Mouse (Mus musculus) forebrain, embryonic 12.5 days (tissue): ENCODE results near the gene Glrb. TPM values are rescaled to one million over a fixed set of nuclear protein-coding genes. Genes with fewer than 3 reads are reported as not detected.

ENCODE experiments used
- ATAC-seq: fragments of 200-750 bp; cut with Nextera tagmentation; 2 replicates; pipeline ENCODE4 v1.8.0; 2017; ENCODE audit warnings: moderate TSS enrichment; ENCODE audit not compliant: low FRiP score
- H3K27ac ChIP-seq: fragments of 300-500 bp; sonication (generic); 2 replicates; pipeline ENCODE4 v1.5.1; 2016; ENCODE audit warnings: mild to moderate bottlenecking
- H3K27me3 ChIP-seq: fragments of 300-500 bp; sonication (generic); 2 replicates; pipeline ENCODE4 v1.6.1; 2016; ENCODE audit warnings: mild to moderate bottlenecking
- H3K36me3 ChIP-seq: fragments of 300-500 bp; sonication (generic); replicated peaks from 2 replicates; pipeline ENCODE4 v1.6.1; 2016; ENCODE audit warnings: mild to moderate bottlenecking
- H3K4me1 ChIP-seq: fragments of 300-500 bp; sonication (generic); 2 replicates; pipeline ENCODE4 v1.6.1; 2016
- H3K4me2 ChIP-seq: fragments of 300-500 bp; sonication (generic); 2 replicates; pipeline ENCODE4 v1.6.1; 2016; ENCODE audit warnings: mild to moderate bottlenecking, moderate library complexity
- H3K4me3 ChIP-seq: fragments of 300-500 bp; sonication (generic); replicated peaks from 2 replicates; pipeline ENCODE4 v1.5.1; 2016; ENCODE audit warnings: mild to moderate bottlenecking
- H3K9ac ChIP-seq: fragments of 300-500 bp; sonication (generic); 2 replicates; pipeline ENCODE4 v1.6.1; 2016; ENCODE audit warnings: mild to moderate bottlenecking
- H3K9me3 ChIP-seq: fragments of 300-500 bp; sonication (generic); 2 replicates; pipeline ENCODE4 v1.6.1; 2016
- WGBS: fragments of 180-500 bp; shearing (Covaris S2); methylation state at CpG from one replicate; pipeline ENCODE4 v1.1.7; 2016; 5-methylcytosine and 5-hydroxymethylcytosine counted together
- polyA plus RNA-seq: library from polyadenylated mRNA; unstranded; fragments of >200 nt; fragmentation: Nextera tagmentation; extraction: Ambion mirVana; gene quantifications from 2 replicates; pipeline ENCODE4 v1.2.1, GENCODE M21; 2016

The Glrb gene
- 14.5 and 15.3 TPM in 2 replicates for polyA plus RNA-seq

DNA sequence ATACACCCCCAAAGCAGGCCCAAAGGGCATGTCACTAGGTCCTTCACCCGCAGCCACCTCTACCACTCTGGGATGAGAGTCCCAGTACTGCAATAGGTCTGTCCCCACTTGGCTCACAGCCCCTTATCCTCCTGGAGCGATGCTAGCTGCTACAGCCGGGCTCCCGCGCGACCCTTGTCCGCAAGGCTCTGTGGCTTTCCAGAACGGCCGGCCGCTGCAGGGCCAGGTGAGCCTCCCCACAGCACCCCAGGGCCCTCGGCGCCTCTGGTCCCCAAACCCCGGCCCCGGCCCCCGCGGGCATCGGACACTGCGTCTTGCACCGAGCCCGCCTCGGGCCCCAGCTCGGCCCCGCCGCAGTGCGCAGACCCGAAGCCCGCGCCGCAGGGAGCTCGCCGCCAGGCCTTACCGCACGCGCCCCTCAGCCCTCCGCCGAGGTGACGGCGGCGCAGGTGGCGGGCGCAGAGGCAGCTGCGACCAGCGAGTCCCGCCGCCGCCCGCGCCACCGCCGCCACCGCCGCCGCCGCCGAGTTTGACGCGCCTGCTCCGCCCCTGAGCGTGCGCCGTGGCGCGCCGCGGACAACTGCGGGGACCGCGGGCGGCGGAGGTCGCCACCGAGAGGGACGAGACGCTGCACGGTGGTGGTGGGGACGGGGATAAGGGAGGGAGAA lies at the start of gene Glrb:
Glrb (minus strand) TSS at position 550 of the 668 bp plus-strand sequence.
- Histone ChIP-seq H3K4me1 (no peaks in the 10 kb centered on the region; the same call in 1 of the 2 replicates), H3K4me2 (peak within 1 kb of the TSS; percentile 88), H3K9me3 (no peaks in the 10 kb centered on the region), H3K27ac (peak within 1 kb of the TSS; percentile 65), H3K4me3 (peak within 1 kb of the TSS; percentile 80), H3K36me3 (no peaks in the 10 kb centered on the region), H3K9ac (peak within 1 kb of the TSS; percentile 86), H3K27me3 (no peaks in the 10 kb centered on the region)
- ATAC-seq: peak; percentile 93
- WGBS: under 1% methylated on average over 51 of the region's 76 CpGs

- H3K4me1 ChIP-seq: no peaks in the 10 kb centered on the region
- no peak overlapping the region for H3K9ac ChIP-seq
- H3K9me3 ChIP-seq: no peaks in the 10 kb centered on the region
- H3K27ac ChIP-seq: no peak overlapping the region
- no peaks in the 10 kb centered on the region for H3K36me3 ChIP-seq
- H3K4me3 ChIP-seq: no peak overlapping the region
- no peak for ATAC-seq
- H3K4me2 ChIP-seq: no peak overlapping the region
- no peaks in the 10 kb centered on the region for H3K27me3 ChIP-seq
Observed at GRCm38 (mm10) chr3:80959965-80960364, 46.5 kb upstream of the Glrb start.

DNA sequence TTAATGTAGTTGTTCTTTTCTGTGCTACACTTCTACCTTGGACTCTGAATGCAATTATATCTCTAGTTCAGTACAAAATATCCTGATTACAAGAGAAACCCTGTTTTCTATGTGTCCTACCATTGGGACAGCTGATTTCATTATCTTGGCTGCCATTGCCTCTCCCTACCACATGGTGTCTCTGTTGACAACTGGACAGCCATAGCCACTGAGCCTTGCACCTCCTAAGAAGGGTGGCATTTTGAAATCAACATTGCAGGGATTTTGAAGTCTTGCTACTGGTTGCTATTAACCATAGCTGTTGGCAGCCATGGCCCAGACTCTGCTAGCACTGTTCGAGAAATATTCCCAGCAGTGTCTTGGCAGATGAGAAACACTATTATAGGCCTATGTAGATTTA lies 45.1 kb upstream of the Glrb start:
- ATAC-seq: peak; percentile 83
- Histone ChIP-seq H3K9ac (no peak overlapping the region), H3K4me1 (no peaks in the 10 kb centered on the region), H3K36me3 (no peaks in the 10 kb centered on the region), H3K4me3 (no peak overlapping the region), H3K9me3 (no peaks in the 10 kb centered on the region), H3K27ac (no peak overlapping the region), H3K4me2 (no peak overlapping the region), H3K27me3 (no peaks in the 10 kb centered on the region)
- 48% methylated on average over 1 of the region's 1 CpGs for WGBS

DNA sequence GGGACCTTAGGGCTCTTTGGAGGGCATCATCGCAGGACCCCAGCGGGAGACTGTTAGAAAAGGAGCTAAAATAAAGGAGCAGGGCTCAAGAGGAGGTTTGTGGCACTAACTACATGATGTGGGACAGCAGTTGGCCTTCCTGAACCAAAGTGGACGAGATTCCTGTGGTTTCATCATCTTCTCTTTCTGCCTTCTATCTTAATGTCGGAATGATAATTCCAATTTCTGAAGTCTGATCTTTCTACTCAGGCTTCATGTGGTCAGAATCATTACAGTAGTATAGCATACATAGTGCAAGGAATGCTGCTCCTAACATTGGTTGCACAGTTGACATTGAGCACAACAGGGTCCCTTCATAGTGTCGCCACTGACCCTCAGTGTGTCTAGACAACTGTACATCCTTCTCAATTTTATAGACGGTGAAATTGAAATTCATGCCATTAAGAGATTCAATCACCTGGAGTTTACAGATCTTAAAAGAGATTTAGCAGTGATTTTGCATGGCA lies 372 bp upstream of the Glrb start:
- H3K27me3 ChIP-seq: no peaks in the 10 kb centered on the region
- peak overlapping the region; percentile 65 for H3K27ac ChIP-seq
- peak overlapping the region; percentile 80 for H3K4me3 ChIP-seq
- no peaks in the 10 kb centered on the region; the same call in 1 of the 2 replicates for H3K4me1 ChIP-seq
- ATAC-seq: no peak; the same call in none of the 2 replicates
- WGBS: 27% methylated on average over 6 of the region's 6 CpGs
- peak overlapping the region; percentile 86 for H3K9ac ChIP-seq
- no peaks in the 10 kb centered on the region for H3K9me3 ChIP-seq
- H3K36me3 ChIP-seq: no peaks in the 10 kb centered on the region
- H3K4me2 ChIP-seq: peak overlapping the region; percentile 88

- 82% methylated on average over 5 of the region's 5 CpGs for WGBS
- Histone ChIP-seq H3K27ac (no peak overlapping the region), H3K4me2 (no peak overlapping the region), H3K27me3 (no peaks in the 10 kb centered on the region), H3K4me3 (no peak overlapping the region), H3K36me3 (no peaks in the 10 kb centered on the region), H3K9ac (no peak overlapping the region), H3K9me3 (no peaks in the 10 kb centered on the region), H3K4me1 (no peaks in the 10 kb centered on the region)
- no peak for ATAC-seq
Observed at GRCm38 (mm10) chr3:80894745-80895480, 18.5 kb downstream of the Glrb start.

GRCm38 (mm10) chr3:80894328-80894727 lies 19.1 kb downstream of the Glrb start:
- WGBS: 92% methylated on average over 5 of the region's 5 CpGs
- Histone ChIP-seq H3K27ac (no peak overlapping the region), H3K9ac (no peak overlapping the region), H3K4me2 (no peak overlapping the region), H3K9me3 (no peaks in the 10 kb centered on the region), H3K27me3 (no peaks in the 10 kb centered on the region), H3K4me3 (no peak overlapping the region), H3K36me3 (no peaks in the 10 kb centered on the region), H3K4me1 (no peaks in the 10 kb centered on the region)
- no peak for ATAC-seq

GRCm38 (mm10) chr3:80893055-80893690 lies 20.3 kb downstream of the Glrb start:
- no peaks in the 10 kb centered on the region for H3K9me3 ChIP-seq
- WGBS: 76% methylated on average over 4 of the region's 4 CpGs
- no peak for ATAC-seq
- H3K4me2 ChIP-seq: no peak overlapping the region
- H3K9ac ChIP-seq: no peak overlapping the region
- no peak overlapping the region for H3K27ac ChIP-seq
- H3K36me3 ChIP-seq: no peaks in the 10 kb centered on the region
- no peak overlapping the region for H3K4me3 ChIP-seq
- H3K27me3 ChIP-seq: no peaks in the 10 kb centered on the region
- H3K4me1 ChIP-seq: no peaks in the 10 kb centered on the region

DNA sequence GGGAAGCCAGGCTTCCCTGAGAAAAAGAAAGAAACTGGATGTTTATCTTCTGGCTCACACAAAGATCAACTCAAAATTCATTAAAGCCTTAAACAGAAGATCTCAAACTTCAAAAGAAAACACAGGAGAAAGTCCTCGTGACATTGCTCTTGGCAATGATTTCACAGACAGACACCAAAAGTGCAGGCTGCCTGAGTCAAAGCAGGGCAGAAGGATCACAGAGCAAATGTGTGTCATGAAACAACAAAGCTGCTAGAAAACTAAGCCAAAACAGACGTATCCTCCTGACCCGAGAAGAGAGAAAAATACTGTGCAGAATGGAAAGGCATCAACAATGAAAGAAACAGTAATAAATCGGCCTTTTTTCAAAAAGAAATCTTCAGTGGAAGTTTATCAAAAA lies 22.4 kb downstream of the Glrb start:
- H3K9me3 ChIP-seq: no peaks in the 10 kb centered on the region
- H3K4me3 ChIP-seq: no peak overlapping the region
- no peak overlapping the region for H3K9ac ChIP-seq
- H3K27me3 ChIP-seq: no peaks in the 10 kb centered on the region
- H3K4me2 ChIP-seq: no peak overlapping the region
- no peaks in the 10 kb centered on the region for H3K36me3 ChIP-seq
- ATAC-seq: no peak
- WGBS: 69% methylated on average over 4 of the region's 4 CpGs
- H3K4me1 ChIP-seq: no peaks in the 10 kb centered on the region
- H3K27ac ChIP-seq: no peak overlapping the region

GRCm38 (mm10) chr3:80885174-80885573 lies 28.3 kb downstream of the Glrb start:
- Histone ChIP-seq H3K27ac (no peak overlapping the region), H3K9me3 (no peaks in the 10 kb centered on the region), H3K4me3 (no peak overlapping the region), H3K27me3 (no peaks in the 10 kb centered on the region), H3K4me1 (no peaks in the 10 kb centered on the region), H3K4me2 (no peak overlapping the region), H3K9ac (no peak overlapping the region), H3K36me3 (no peaks in the 10 kb centered on the region)
- 85% methylated on average over 1 of the region's 1 CpGs for WGBS
- no peak for ATAC-seq

DNA sequence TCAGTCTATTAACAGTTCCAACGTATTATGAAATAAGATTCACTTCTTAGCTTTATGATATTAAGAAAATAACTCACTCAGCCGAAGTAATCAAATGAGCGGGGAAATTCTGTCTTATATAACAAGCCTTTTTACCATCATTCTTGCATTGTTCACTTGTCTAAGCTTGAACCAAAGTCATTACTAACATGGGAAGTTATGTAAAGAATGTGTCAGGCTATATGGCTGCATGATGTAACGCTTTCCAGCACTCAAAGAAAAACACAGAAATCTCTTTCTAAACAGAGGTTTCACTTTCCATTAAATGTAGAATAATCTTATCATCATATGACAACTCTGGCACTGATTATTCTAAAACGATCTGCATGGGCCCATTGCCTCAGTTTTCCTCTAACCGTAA lies 29.9 kb downstream of the Glrb start:
- ATAC-seq: no peak
- WGBS: 87% methylated on average over 6 of the region's 6 CpGs
- no peaks in the 10 kb centered on the region for H3K9me3 ChIP-seq
- H3K36me3 ChIP-seq: no peaks in the 10 kb centered on the region
- H3K9ac ChIP-seq: no peak overlapping the region
- H3K27ac ChIP-seq: no peak overlapping the region
- no peaks in the 10 kb centered on the region for H3K4me1 ChIP-seq
- H3K4me2 ChIP-seq: no peak overlapping the region
- no peaks in the 10 kb centered on the region for H3K27me3 ChIP-seq
- no peak overlapping the region for H3K4me3 ChIP-seq

GRCm38 (mm10) chr3:80880660-80881293 lies 32.7 kb downstream of the Glrb start:
- Histone ChIP-seq H3K27me3 (no peaks in the 10 kb centered on the region), H3K4me3 (no peak overlapping the region), H3K4me2 (no peak overlapping the region), H3K9me3 (no peaks in the 10 kb centered on the region), H3K9ac (no peak overlapping the region), H3K36me3 (no peaks in the 10 kb centered on the region), H3K4me1 (no peaks in the 10 kb centered on the region), H3K27ac (no peak overlapping the region)
- peak; percentile 49; the same call in 1 of the 2 replicates for ATAC-seq
- WGBS: 80% methylated on average over 6 of the region's 6 CpGs

DNA sequence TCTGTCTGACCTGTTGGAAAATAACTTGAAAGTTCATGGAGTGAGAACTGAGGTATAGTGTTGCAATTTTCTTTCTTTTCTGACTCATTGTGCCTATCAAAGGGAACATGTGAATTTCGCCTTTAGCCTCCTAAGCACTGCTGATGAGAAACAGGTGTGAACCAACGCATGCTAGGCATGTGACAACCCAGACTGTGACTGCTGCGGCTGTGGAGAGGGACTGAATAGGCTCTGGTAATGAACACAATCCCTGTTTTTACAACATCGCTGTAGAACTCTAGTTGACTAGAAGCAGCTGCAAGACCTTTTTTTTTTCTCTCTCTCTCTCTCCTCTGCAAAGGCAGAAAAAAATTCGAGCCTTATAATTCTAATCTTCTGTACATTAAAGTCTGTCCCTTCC lies 34.9 kb downstream of the Glrb start:
- ATAC-seq: peak; percentile 75; the same call in 1 of the 2 replicates
- WGBS: 15% methylated on average over 5 of the region's 5 CpGs
- Histone ChIP-seq H3K36me3 (no peaks in the 10 kb centered on the region), H3K4me1 (peaks cover 7% of the 10 kb centered on the region; the same call in 1 of the 2 replicates), H3K27ac (no peak overlapping the region), H3K9me3 (no peaks in the 10 kb centered on the region), H3K27me3 (no peaks in the 10 kb centered on the region), H3K4me2 (no peak overlapping the region), H3K4me3 (no peak overlapping the region), H3K9ac (no peak overlapping the region)
